Mouse (Mus musculus) liver, postnatal 0 days (tissue): Measurements from ENCODE around the gene Acadm. TPM values are rescaled to one million over a fixed set of nuclear protein-coding genes. Genes with fewer than 3 reads are reported as not detected.

Source experiments
- ATAC-seq: fragments of 200-750 bp; cut with Nextera tagmentation; 2 replicates; pipeline ENCODE4 v1.8.0; 2017; ENCODE audit warnings: mild to moderate bottlenecking, moderate library complexity
- DNase-seq: peaks from one replicate; pipeline ENCODE4 v3.0.0-alpha.2; 2016
- H3K27ac ChIP-seq: fragments of 300-500 bp; sonication (generic); 2 replicates; pipeline ENCODE4 v1.5.1; 2014; ENCODE audit warnings: antibody characterized with exemption, moderate library complexity, mild to moderate bottlenecking, low read depth
- H3K27me3 ChIP-seq: fragments of 300-500 bp; sonication (generic); 2 replicates; pipeline ENCODE4 v1.6.1; 2014; ENCODE audit warnings: low read length, control low read depth, mixed read lengths; ENCODE audit not compliant: insufficient read depth
- H3K36me3 ChIP-seq: fragments of 300-500 bp; sonication (generic); replicated peaks from 2 replicates; pipeline ENCODE4 v1.6.1; 2014; ENCODE audit warnings: mild to moderate bottlenecking, control low read depth, low read length, moderate library complexity, mixed read lengths; ENCODE audit not compliant: insufficient read depth
- H3K4me1 ChIP-seq: fragments of 300-500 bp; sonication (generic); 2 replicates; pipeline ENCODE4 v1.6.1; 2014; ENCODE audit warnings: antibody characterized with exemption, mild to moderate bottlenecking, control low read depth; ENCODE audit not compliant: insufficient read depth
- H3K4me2 ChIP-seq: fragments of 300-500 bp; sonication (generic); 2 replicates; pipeline ENCODE4 v1.6.1; 2014; ENCODE audit warnings: low read depth, mild to moderate bottlenecking, low read length, moderate library complexity, mixed read lengths
- H3K4me3 ChIP-seq: fragments of 300-500 bp; sonication (generic); 2 replicates; pipeline ENCODE4 v1.5.1; 2014; ENCODE audit warnings: low read depth, low read length
- H3K9ac ChIP-seq: fragments of 300-500 bp; sonication (generic); replicated peaks from 2 replicates; pipeline ENCODE4 v1.6.1; 2014; ENCODE audit warnings: mild to moderate bottlenecking, moderate library complexity
- H3K9me3 ChIP-seq: fragments of 300-500 bp; sonication (generic); 2 replicates; pipeline ENCODE4 v1.6.1; 2016; ENCODE audit warnings: mild to moderate bottlenecking, control low read depth, low read length, mixed read lengths
- CTCF ChIP-seq: sonication (generic); IDR thresholded peaks from 2 replicates; pipeline ENCODE4 v1.5.1; 2016; ENCODE audit warnings: antibody characterized with exemption, low read depth
- EP300 ChIP-seq: IDR thresholded peaks from 2 replicates; pipeline ENCODE4 v1.6.1; 2016; ENCODE audit warnings: antibody characterized with exemption, low read depth, mild to moderate bottlenecking
- WGBS: fragments of 180-500 bp; shearing (Covaris S2); extraction: QIAGEN DNeasy Blood & Tissue Kit; methylation state at CpG from one replicate; pipeline ENCODE4 v1.1.7; 2014; ENCODE audit not compliant: insufficient replicate concordance; 5-methylcytosine and 5-hydroxymethylcytosine counted together
- polyA plus RNA-seq: library from polyadenylated mRNA; unstranded; fragments of >200 nt; fragmentation: Nextera tagmentation; extraction: Ambion mirVana; gene quantifications from 2 replicates; pipeline ENCODE4 v1.2.1, GENCODE M21; 2015

The Acadm gene
- 271 and 289 TPM in 2 replicates for polyA plus RNA-seq

DNA sequence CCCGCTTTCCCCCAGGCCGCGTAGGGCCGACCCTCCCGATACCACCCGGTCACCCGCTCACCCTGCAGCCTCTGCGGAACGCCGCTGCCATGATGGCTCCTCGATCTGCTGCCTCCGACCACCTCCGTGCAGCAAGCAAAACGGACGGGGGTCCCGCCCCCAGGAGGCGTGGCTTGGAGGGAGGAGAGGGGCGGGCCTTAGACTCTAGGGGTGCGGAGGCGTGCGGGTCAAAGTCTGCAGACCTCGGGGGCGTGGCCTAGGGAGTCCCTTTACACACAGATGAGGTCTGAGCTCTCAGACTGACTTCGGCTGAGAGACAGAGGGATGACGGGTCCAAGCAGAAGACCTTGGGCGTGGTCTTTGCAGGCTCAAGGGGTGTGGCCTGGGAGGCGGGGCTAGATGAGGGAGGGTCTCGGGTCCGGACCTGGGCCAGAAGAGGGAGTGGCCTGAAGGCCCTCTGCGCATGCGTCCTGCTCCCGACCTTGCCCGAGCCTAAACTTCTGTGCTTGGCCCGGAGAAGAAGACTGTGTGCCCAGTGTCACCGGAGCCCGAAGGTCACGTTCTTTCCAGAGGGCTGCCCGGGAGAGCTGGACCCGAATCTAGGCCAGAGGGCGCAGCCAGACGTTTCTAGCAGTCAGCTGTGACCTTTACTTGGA is at the start of gene Acadm:
Gene Acadm, minus strand, starts transcription at position 298 of the 656 bp plus-strand sequence.
- Histone ChIP-seq H3K9me3 (no peaks in the 10 kb centered on the region), H3K27ac (peak within 1 kb of the TSS; percentile 96), H3K27me3 (no peaks in the 10 kb centered on the region), H3K4me1 (peaks cover 6% of the 10 kb centered on the region; the same call in 1 of the 2 replicates), H3K9ac (peak within 1 kb of the TSS; percentile 89), H3K4me2 (peak within 1 kb of the TSS; percentile 80), H3K4me3 (peak within 1 kb of the TSS; percentile 94), H3K36me3 (peaks cover 13% of the 10 kb centered on the region; the same call in 1 of the 2 replicates)
- WGBS = under 1% methylated on average over 38 of the region's 41 CpGs
- TF ChIP-seq CTCF (peak; percentile 10; the same call in 1 of the 2 replicates), EP300 (no peak; the same call in 1 of the 2 replicates)
- peak; percentile 99 for DNase-seq
- peak; percentile 94 for ATAC-seq

DNA sequence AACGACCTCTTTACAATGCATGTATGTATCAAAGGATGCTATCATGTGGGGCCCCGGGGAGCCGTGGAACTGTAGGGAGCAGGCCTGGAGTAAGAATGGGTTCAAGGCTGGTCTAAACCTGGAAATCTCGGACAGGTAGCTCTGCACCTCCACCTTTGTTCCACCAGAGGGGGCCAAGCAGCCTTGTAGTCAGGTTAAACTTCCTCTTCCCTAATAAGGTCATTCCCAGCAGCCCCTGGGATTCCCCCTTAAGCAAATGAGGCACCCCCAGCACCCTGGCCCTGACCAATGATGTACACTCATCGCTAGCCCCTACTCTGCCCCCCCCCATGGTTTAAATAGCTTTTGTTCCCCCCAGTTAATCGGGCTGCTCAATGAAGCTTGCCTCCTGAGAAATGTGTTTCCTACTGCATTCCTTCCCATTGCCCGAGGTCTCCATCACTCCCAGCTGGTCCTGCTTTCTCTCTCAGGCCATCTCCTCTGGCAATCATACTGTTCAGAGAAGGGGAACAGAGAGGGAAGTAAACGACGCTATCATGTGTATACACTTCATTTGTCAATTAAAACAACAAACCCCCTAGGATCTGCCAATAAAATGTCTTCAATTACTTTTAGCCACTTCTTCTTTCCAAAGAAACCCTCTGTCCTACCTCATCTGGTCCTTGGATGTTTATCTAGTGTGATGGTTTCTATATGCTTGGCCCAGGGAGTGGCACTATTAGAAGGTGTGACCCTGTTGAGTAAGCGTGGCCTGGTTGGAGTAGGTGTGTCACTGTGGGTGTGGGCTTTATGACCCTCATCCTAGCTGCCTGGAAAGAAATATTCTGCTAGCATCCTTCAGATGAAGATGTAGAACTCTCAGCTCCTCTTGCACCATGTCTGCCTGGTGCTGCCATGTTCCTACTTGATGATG is 40.3 kb upstream of the Acadm start:
- DNase-seq = peak; percentile 41
- Histone ChIP-seq H3K9ac (no peak overlapping the region), H3K4me1 (no peaks in the 10 kb centered on the region), H3K4me2 (no peak overlapping the region), H3K27ac (no peak overlapping the region), H3K9me3 (no peaks in the 10 kb centered on the region), H3K4me3 (no peak overlapping the region), H3K27me3 (no peaks in the 10 kb centered on the region), H3K36me3 (no peaks in the 10 kb centered on the region)
- ATAC-seq = peak; percentile 33; the same call in 1 of the 2 replicates
- TF ChIP-seq EP300 (no peak), CTCF (peak; percentile 74)
- WGBS = 46% methylated on average over 10 of the region's 10 CpGs

DNA sequence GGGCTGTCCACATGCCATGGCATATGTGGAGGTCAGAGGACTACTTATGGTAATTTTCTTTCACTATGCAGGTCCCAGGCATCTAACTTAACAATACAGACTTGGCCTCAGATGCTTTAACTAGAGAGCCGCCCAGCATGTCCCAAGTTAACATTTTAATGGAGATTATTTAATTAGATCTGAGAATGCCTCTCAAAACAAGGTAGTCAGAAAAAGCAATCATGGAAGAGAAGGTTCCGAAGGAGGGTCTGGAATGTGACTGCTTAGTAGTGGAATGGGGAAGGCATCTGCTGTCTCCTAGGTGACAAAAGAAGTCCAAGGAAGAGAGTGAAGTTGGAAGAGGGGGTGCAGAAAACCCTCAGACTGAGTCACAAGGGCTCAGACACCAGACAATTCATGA is 36.2 kb upstream of the Acadm start:
- WGBS = 70% methylated on average over 2 of the region's 2 CpGs
- no peaks in the 10 kb centered on the region for H3K4me1 ChIP-seq
- ATAC-seq = no peak

DNA sequence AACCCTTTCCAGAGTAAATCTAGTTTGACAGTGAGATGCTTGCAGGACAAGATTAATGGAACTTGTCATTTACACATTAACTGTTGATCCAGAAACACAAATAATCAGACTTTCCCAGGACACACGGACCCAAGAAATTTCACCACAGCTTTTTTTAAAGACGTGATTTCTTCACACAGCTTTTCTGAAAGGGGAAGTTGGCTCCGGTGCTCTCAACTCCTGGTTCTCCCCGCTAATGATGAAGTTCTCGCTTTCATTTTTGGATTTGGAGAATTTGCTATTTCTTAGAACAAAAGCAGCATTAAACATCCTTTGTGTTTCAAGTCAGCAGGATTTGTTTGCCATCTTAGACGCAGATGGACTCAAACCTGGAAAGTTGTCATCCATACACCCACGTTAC is 31.4 kb upstream of the Acadm start:
- WGBS = 47% methylated on average over 7 of the region's 7 CpGs
- no peak for TF ChIP-seq EP300
- no peak for TF ChIP-seq CTCF
- H3K27me3 ChIP-seq = peaks cover 40% of the 10 kb centered on the region

More for the DNA sequence above, 36.2 kb upstream of the Acadm start:
- Histone ChIP-seq H3K27ac (no peak overlapping the region), H3K27me3 (peaks cover 10% of the 10 kb centered on the region), H3K36me3 (no peaks in the 10 kb centered on the region), H3K4me2 (no peak overlapping the region), H3K9me3 (no peaks in the 10 kb centered on the region), H3K4me3 (no peak overlapping the region), H3K9ac (no peak overlapping the region)
- TF ChIP-seq EP300 (no peak), CTCF (no peak)
- DNase-seq = no peak

DNA sequence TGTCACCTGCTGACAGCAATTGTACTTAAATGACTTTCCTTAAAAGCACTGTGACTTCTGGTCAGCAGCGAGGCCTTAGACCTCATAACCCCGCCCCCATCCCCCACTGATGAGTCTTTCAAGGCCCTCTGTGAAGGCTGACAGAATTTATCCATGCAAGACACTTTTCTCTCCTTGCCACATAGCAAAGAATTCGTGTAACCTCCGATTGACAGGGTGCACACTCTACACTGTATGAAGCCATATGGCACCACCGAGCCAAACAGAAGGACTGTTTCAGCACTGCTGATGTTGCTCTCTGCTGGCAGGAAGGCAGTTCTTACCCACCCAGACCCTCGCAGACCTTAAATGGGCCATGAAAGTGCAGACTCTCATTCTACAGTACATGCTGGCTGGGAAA is 30.6 kb upstream of the Acadm start:
- no peaks in the 10 kb centered on the region for H3K36me3 ChIP-seq
- TF ChIP-seq CTCF (no peak), EP300 (no peak)
- ATAC-seq = no peak
- no peaks in the 10 kb centered on the region for H3K9me3 ChIP-seq
- no peak overlapping the region for H3K27ac ChIP-seq
- no peak overlapping the region for H3K4me2 ChIP-seq
- DNase-seq = no peak
- peaks cover 40% of the 10 kb centered on the region for H3K27me3 ChIP-seq
- H3K4me3 ChIP-seq = no peak overlapping the region
- 17% methylated on average over 6 of the region's 6 CpGs for WGBS
- H3K9ac ChIP-seq = no peak overlapping the region
- no peaks in the 10 kb centered on the region; the same call in 1 of the 2 replicates for H3K4me1 ChIP-seq

More for the DNA sequence above, 31.4 kb upstream of the Acadm start:
- H3K9ac ChIP-seq = no peak overlapping the region
- H3K4me2 ChIP-seq = no peak overlapping the region
- H3K9me3 ChIP-seq = no peaks in the 10 kb centered on the region
- no peaks in the 10 kb centered on the region; the same call in 1 of the 2 replicates for H3K4me1 ChIP-seq
- ATAC-seq (no peak), DNase-seq (no peak)
- no peaks in the 10 kb centered on the region for H3K36me3 ChIP-seq
- no peak overlapping the region for H3K27ac ChIP-seq
- H3K4me3 ChIP-seq = no peak overlapping the region
